Mouse (Mus musculus) 416B (cell line): ENCODE measurements around the gene Apom.

Source experiments
- DNase-seq: peaks from one replicate; pipeline ENCODE4 v3.0.0; 2011; ENCODE audit warnings: low read depth

Apom gene

GRCm38 (mm10) chr17:35096597-35096996 lies 35.3 kb downstream of the Apom start:
- no peak for DNase-seq

DNA sequence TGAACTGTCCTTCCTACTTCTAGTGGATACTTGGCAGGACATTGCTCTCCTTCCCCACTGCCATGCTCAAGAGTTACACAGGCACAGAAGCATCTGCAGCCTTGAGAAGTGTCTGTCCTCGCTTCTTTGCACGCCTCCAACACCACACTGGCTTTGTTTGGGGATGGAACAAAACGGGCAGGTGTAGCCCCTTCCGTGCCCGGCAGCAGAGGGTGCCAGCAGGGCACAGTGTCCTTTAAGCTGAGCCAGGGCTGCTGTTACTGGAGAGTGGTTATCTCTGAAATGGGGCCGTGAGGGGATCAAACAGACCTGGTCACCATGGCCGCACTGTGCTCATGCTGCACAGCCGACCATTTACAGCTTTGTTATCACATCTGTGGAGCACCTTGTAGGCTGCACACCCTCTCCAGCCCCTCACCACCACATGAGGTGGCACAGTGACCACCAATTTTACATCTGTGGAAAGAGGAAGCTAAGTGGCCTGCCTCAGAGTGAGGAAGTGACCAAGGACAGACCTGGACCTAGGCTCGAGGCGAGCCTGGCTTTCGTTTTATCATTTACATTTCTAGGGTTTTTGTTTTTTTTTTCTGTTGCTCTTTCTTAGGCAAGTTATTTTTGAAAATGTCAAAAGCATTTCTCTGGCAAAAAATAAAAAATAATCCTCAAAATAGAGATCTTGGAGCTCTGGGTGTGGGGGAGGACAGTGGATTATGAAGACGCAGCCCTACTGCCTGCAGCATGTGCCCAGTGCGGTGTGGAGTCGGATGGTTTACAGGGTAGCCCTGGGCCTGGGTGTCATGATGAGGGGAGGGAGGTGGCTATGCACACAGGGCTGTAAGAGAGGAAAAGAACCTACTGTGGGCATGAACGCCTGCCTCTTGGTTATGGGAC lies 37.1 kb downstream of the Apom start:
- peak; percentile 46 for DNase-seq

- no peak for DNase-seq
Measured at GRCm38 (mm10) chr17:35092403-35093198, 39.2 kb downstream of the Apom start.

DNA sequence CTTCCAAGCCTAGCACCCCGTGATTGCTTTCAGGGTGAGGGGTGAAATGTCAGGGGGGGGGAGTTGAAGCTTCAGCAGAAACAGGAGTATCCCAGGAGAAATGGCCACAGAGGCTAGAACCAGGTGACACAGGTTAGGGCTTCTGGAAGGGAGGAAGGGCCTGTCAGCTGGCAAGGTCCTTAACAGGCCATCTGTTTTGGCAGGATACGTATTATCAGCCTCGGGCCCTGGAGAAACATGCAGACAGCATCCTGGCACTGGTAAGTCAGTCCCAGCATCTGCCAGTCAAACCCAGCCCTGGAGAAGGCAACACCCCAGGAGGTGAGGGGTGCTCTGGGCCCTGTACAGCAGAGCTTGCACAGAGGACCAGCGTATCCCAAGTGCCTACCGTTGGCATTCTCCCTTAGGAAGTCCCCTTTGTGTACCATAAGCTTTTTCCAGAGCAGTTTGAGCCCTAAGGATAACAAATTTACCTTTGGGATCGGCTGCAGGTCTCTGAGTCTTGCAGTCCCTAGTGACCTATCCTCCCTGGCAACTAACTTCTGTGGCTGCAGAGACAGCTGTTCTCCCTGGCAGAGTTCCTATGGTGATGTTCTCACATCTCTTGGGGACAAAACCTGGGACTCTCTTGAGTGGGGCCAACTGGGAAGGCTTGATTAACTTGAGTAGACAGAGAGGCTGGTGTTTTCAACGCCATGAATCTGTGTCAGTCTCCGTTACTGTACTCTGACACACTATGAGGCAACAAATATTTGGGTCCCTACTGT lies 41.5 kb downstream of the Apom start:
- no peak for DNase-seq

DNA sequence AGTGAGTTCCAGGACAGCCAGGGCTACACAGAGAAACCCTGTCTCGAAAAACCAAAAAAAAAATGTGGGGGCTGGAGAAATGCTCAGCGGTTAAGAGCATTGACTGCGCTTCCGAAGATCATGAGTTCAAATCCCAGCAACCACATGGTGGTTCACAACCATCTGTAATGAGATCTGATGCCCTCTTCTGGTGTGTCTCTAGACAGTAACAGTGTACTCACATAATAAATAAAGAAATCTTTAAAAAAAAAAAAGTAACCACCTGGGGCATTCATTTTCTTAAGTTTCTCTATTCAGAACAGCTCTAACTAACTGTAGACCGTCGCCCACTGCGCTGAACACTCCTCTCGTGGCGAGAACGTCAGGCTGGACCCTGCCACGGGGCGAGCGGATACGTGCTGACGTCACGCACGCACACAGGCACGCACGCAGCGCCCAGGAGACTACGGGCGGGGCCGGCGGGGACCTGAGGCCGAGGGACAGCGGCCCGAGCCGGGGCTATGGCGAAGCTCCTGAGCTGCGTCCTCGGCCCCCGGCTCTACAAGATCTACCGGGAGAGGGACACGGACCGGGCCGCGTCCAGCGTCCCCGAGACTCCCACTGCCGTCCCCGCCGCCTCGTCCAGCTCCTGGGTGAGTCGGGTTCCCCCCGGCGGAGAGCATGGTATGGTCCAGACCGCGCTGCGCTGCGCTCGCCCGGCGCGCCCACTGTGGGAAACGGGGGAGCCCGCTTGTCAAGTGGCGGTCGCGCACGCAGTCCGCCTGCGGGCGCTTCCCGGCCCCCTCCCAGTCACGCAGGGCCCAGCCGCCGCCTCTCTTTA lies 42.8 kb downstream of the Apom start, which contains the start of gene Abhd16a:
TSS of gene Abhd16a (plus strand) at position 439 of the 820 bp plus-strand sequence.
- peak; percentile 94 for DNase-seq

DNA sequence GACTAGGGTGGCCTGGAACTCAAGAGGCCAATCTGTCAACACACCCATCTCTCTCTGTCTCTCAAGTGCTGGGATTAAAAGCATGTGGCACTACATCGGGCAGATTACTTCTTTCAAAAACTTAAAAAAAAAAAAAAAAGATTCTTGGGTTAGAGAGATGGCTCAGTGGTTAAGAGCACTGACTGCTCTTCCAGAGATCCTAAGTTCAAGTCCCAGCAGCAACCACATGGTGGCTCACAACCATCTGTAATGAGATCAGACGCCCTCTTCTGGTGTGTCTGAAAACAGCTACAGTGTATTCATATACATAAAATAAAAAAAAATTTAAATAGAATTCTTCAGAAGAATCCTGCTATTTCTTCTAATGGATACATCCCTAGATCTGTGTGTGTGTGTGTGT lies 43.7 kb downstream of the Apom start:
- peak; percentile 48 for DNase-seq

DNA sequence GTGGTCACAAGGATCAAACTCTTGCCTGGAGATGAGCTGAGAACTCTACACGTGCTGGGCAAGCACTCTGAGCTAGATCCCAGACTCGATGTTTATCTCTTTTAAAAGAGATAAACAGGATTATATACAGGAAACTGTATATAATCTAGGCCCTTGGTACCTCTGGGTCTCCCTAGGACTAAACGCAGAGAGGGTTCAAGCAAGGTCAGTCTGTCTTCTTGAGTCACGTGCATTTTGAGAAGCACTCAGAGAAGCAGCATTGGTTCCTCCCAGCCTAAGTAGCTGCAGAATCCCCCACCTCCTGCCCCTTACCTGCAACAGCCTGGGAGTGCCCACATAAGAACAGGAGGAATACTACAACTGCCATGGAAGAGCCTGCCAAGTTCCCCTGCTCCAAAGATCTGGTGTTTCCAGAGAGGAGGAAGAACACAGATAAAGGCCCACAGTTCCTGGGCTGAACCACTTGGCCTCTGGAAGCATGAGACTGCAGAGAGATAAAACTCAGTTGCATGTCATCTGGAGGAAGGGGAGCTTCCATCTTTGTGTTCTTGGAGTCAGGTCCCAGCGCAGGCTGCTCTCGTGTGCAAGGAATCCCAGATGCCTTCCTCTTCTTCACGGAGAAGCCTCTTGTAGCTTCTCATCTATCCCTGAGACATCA lies 46.5 kb downstream of the Apom start, which contains the start of gene Ly6g6f:
TSS of gene Ly6g6f (minus strand) at position 403 of the 658 bp plus-strand sequence.
- no peak for DNase-seq

DNA sequence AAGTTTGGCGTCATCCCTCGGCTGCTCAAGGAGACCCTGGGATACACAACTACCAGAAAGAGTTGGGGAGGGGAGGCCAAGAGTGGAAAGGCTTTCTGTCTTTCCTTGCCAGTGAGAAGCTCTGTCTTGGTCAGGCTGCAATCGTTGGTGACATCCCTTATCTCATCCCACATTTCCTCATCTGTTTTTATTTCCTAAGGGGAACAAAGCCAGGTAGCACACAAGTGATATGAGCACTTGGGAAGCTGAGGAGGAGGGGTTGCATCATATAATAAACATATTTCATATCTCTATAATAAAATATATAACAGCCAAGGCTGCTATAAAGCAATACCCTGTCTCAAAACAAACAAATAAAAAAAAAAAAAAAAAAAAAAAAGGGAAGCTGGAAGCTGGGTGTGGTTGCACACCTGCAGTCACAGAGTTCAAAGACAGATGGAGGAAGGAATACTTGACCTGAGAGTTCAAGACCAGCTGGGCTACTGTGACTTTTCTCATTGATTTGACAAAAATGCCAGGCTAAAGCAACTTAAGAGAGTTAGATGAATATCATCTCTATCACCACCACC lies 47.8 kb downstream of the Apom start:
- DNase-seq: no peak

DNA sequence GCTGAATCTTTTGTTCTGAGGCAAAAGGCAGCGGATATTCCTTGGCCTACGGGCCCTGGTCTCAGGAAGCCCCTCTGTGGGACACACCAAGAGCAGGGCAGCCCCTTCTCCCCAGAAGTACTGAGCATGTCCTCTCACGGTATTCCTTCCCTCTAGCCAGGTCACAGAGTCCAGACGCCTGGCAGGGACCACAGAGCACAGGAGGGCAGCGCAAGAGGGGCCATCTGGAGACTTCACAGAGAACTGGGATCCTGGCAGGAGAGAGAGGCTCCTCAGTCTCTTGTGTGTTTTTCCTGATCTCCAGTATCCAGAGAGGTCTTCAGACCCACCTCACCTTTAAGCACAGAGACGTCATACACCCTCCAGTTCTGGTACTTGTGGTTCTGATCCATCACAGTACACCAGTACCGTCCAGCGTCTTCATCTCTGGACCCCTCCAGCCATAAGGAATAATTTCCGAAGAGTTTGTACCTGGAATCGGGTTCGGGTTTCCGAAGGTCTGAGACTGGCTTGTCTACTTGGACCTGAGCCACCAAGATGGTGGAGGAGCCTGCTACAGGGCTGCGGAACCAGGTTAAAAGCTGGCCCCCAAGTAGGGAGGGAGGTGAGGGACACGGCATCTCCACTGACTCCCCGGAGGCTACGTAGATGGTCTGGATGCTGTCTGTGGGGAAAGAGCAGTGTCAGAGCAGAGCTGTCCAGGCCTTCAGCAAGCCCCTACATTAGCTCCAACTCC lies 48.8 kb downstream of the Apom start:
- DNase-seq: no peak

DNA sequence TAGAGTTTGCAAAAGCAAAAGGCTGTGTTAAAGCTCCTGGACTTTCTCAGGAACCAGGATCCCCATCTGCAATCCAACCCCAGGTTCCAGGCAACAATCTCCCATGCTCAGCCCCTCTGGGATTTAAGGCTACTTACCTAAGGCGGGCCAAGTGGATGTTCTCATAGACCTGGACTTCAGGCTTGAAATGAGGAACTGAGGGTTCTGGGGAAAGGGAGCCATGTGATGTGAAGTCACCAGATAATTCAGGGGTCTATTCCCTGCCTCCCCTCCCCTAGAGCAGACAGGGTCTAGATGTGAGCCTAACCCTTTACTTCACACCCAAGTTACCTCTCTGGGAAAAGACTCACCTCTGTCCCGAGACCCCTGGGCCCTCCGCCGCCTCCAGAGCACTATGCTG lies 51.1 kb downstream of the Apom start:
- DNase-seq: no peak

DNA sequence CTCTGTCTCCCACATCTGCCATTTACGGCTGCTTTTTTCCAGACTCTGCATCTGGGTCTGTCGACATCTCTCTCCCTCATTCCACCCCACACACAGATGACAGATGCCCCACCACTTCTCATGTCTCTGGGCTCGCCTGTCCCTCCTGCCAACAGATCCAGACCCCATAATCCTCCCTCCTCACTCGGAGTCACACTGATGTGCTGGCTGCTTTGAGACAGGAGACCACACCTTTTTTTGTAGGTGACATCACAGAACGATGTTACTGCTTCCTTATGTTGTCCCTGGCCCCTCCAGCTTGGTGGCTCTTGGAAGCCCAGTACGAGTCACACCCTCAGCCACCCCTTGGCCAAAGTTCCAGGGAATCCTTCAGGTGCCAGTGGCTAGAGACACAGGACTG lies 51.6 kb downstream of the Apom start:
- DNase-seq: no peak

- DNase-seq: peak; percentile 90
Measured at GRCm38 (mm10) chr17:35079778-35080177, 52.1 kb downstream of the Apom start.
